Mouse (Mus musculus) embryo, embryonic 11.5 days (tissue): ENCODE results near the gene Gm38119.
"Not testable (repeated sequence)": the region's sequence is repeated elsewhere in the genome, so short reads cannot be mapped to it uniquely, and the experiment has no call there.

Experiments used
- DNase-seq: peaks from one replicate; pipeline ENCODE4 v3.0.0-alpha.2; 2012; ENCODE audit warnings: low read depth, low spot score

Gm38119 gene

DNA sequence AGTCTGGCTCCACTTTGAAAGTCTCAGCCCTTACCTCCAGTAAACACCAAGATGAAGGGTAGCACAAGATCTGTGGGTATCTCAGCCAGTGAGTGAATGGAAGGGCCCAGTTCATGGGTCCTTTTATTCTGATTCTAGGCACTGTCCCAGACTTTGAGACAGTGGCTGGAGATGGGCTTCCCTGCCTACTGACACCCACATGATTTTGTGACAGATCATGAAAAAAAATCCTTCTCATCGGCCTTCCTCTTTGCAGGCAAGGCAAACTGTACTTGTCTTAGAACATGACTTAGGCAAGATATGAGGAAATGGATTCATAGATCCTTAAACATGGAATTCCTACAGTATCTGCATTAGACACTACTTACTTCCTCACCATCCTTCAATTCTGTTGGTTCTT is at the start of gene Gm38119:
TSS of gene Gm38119 (minus strand) at position 101 of the 400 bp plus-strand sequence.
- DNase-seq, result no peak

- DNase-seq, result no peak
Observed at GRCm38 (mm10) chr3:92778799-92779198, 39.9 kb upstream of the Gm38119 start, which contains the start of gene Lce1i. TSS of gene Lce1i (minus strand) at chr3:92778899.

- DNase-seq, result no peak
Observed at GRCm38 (mm10) chr3:92771573-92771972, 32.7 kb upstream of the Gm38119 start.

DNA sequence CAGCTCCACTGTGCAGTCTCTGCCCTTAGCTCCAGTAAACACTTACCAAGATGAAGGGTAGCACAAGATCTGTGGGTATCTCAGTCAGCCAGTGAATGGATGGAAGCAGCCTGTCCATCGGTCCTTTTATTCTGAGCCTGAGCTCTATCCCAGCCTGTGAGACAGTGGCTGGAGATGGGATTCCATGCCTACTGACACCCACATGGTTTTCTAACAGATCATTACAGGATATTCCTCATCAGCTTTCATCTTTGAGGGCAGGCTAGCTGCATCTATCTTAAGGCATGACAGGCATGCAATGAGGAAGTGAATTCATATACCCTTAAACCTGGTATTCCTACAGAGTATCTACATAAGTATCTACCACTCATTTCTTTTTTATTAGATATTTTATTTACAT is 26.1 kb upstream of the Gm38119 start, which contains the start of gene Lce1h:
TSS of gene Lce1h (minus strand) at position 101 of the 400 bp plus-strand sequence.
- no peak for DNase-seq

GRCm38 (mm10) chr3:92753197-92753596 is 14.3 kb upstream of the Gm38119 start:
- DNase-seq, result no peak

DNA sequence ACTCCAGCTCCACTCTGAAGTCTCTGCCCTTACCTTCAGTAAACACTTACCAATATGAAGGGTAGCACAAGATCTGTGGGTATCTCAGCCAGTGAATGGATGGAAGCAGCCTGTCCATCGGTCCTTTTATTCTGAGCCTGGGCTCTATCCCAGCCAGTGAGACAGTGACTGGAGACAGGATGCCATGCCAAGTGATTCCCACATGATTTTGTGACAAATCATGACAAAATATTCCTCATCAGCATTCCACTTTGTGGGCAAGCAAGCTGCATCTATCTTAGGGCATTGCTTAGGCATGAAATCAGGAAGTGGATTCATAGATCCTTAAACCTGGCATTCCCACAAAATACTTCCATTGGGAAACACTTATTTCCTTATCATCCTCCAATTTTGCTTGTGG is 13.3 kb upstream of the Gm38119 start, which contains the start of gene Lce1g:
TSS of gene Lce1g (minus strand) at position 101 of the 400 bp plus-strand sequence.
- no peak for DNase-seq

DNA sequence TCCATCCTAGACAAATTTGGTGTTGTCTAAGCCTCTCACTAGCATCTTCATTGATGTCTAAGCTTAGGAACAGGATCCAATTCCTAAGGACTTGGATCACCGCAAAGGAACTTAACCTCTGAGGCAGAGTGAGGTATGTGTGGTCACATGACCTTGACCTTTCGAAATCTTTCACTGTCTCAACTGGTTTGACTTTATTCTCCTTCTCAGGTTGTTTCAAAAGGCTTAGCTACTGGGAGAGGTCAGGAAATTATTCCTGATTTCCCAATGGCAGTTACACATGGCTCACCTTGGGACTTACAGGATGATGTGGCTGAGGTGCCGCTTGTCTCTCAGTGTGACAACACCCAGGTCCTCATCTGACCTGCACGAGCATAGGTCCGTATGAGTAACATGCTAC is 16.3 kb downstream of the Gm38119 start:
- no peak for DNase-seq

DNA sequence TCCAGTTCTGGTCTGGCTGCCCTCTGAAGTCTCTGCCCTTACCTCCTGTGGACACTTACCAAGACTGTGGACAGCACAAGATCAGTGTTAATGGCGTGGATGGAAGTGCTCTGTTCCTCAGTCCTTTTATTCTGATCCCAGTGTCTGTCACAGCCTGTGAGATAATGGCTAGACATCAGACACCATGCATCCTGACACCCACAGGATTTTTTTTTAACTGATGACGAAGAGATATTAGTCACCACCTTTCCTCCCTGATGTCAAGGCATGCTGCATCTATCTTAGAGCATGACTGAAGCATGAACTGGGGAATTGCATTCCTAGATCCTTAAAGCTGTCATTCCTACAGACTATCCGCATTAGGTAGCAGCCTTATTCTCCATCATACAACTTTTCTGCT is 18.6 kb downstream of the Gm38119 start, which contains the start of gene Lce1f:
TSS of gene Lce1f (minus strand) at position 101 of the 400 bp plus-strand sequence.
- DNase-seq, result no peak

DNA sequence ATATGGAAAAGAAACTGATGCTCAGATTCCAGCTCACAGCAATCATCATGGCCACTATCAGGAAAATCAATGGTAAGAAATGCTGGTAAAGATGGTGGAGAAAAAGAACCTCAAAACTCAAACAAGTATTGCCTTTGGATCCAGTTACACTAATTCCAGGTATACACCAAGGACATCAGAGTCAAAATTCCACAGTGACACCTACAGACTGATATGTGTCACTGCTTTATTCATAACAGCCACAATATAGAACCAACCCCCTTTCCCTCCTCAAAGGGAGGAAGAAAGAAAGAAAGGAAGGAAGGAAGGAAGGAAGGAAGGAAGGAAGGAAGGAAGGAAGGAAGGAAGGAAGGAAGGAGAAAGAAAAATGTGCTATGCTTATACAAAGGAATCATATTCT is 23.8 kb downstream of the Gm38119 start:
- no peak for DNase-seq

DNA sequence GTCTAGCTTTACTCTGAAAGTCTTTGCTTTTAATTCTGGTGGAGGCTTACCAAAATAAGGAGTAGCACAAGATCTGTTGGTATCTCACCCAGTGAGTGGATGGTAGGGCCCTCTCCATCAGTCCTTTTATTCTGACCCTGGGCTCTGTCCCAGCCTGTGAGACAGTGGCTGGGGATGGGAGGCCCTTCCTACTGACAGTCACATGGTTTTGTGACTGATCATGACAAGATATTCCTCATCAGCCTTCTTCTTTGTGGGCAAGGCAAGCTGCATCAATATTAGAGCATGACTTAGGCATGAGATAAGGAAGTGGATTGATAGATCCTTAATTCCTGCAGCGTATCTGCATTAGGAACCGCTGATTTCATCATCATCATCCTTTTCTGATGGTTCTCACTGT is 29.9 kb downstream of the Gm38119 start, which contains the start of gene Lce1e:
TSS of gene Lce1e (minus strand) at position 101 of the 400 bp plus-strand sequence.
- no peak for DNase-seq

- DNase-seq, result no peak
Observed at GRCm38 (mm10) chr3:92694613-92695012, 44.3 kb downstream of the Gm38119 start.

- no peak for DNase-seq
Observed at GRCm38 (mm10) chr3:92691688-92692087, 47.2 kb downstream of the Gm38119 start.

- DNase-seq, result not testable (repeated sequence)
Observed at GRCm38 (mm10) chr3:92689154-92689553, 49.7 kb downstream of the Gm38119 start.
